Mouse (Mus musculus) intestine, postnatal 0 days (tissue): ENCODE measurements around the gene Fbxw4. TPM values are rescaled to one million over a fixed set of nuclear protein-coding genes. Genes with fewer than 3 reads are reported as not detected.

ENCODE experiments used
- ATAC-seq: fragments of 200-750 bp; cut with Nextera tagmentation; 2 replicates; pipeline ENCODE4 v1.8.0; 2017; ENCODE audit warnings: mild to moderate bottlenecking, moderate TSS enrichment, moderate library complexity
- H3K27ac ChIP-seq: fragments of 300-500 bp; sonication (generic); 2 replicates; pipeline ENCODE4 v1.5.1; 2014; ENCODE audit warnings: mild to moderate bottlenecking, low read depth, low read length, moderate library complexity
- H3K27me3 ChIP-seq: fragments of 300-500 bp; sonication (generic); replicated peaks from 2 replicates; pipeline ENCODE4 v1.6.1; 2014; ENCODE audit warnings: low read length, mixed read lengths; ENCODE audit not compliant: control insufficient read depth, insufficient read depth
- H3K36me3 ChIP-seq: fragments of 300-500 bp; sonication (generic); 2 replicates; pipeline ENCODE4 v1.6.1; 2014; ENCODE audit warnings: mild to moderate bottlenecking, moderate library complexity; ENCODE audit not compliant: control insufficient read depth, insufficient read depth
- H3K4me1 ChIP-seq: fragments of 300-500 bp; sonication (generic); replicated peaks from 2 replicates; pipeline ENCODE4 v1.6.1; 2014; ENCODE audit warnings: antibody characterized with exemption, low read length, mixed read lengths; ENCODE audit not compliant: control insufficient read depth, insufficient read depth
- H3K4me2 ChIP-seq: fragments of 300-500 bp; sonication (generic); replicated peaks from 2 replicates; pipeline ENCODE4 v1.6.1; 2014; ENCODE audit warnings: low read depth, mild to moderate bottlenecking, moderate library complexity
- H3K4me3 ChIP-seq: fragments of 300-500 bp; sonication (generic); 2 replicates; pipeline ENCODE4 v1.5.1; 2014; ENCODE audit warnings: low read depth, low read length
- H3K9ac ChIP-seq: fragments of 300-500 bp; sonication (generic); 2 replicates; pipeline ENCODE4 v1.6.1; 2014; ENCODE audit warnings: mild to moderate bottlenecking, low read depth, low read length
- H3K9me3 ChIP-seq: fragments of 300-500 bp; sonication (generic); 2 replicates; pipeline ENCODE4 v1.6.1; 2016; ENCODE audit warnings: mixed run types; ENCODE audit not compliant: control insufficient read depth
- CTCF ChIP-seq: sonication (generic); IDR thresholded peaks from 2 replicates; pipeline ENCODE4 v1.5.1; 2016; ENCODE audit warnings: low read depth, mild to moderate bottlenecking, control low read depth, antibody characterized with exemption, moderate library complexity
- WGBS: fragments of 180-500 bp; shearing (Covaris S2); extraction: QIAGEN DNeasy Blood & Tissue Kit; methylation state at CpG from one replicate; pipeline ENCODE4 v1.1.7; 2014; 5-methylcytosine and 5-hydroxymethylcytosine counted together
- polyA plus RNA-seq: library from polyadenylated mRNA; unstranded; fragments of >200 nt; fragmentation: Nextera tagmentation; extraction: Ambion mirVana; gene quantifications from 2 replicates; pipeline ENCODE4 v1.2.1, GENCODE M21; 2015

The Fbxw4 gene
- polyA plus RNA-seq, 1 experiment from 2014 or later = 2.6 TPM

DNA sequence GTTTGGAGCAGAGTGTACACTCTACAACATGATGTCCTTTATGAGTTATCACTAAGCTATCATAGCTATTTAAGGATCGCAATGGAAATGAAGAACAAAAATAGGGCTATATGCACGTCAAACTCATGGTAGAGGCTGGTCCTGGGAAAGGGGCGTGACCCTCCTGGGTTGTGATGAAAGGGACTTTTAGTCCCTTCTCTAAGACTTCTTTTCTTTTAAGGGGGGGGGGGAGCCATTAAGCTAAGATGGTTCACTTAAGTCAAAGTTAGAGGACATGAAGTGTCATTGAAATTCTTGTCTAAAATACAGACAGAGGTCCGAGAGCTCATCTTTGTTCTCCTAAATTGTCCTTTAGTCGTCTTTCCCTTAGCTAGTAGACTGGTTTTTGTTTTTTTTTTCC is 15.1 kb upstream of the Fbxw4 start:
- H3K27me3 ChIP-seq = peaks cover 25% of the 10 kb centered on the region
- H3K9me3 ChIP-seq = no peaks in the 10 kb centered on the region
- ATAC-seq = no peak
- H3K4me2 ChIP-seq = no peak overlapping the region
- H3K27ac ChIP-seq = no peak overlapping the region
- no peak overlapping the region for H3K9ac ChIP-seq
- WGBS = 34% methylated on average over 5 of the region's 5 CpGs
- H3K4me3 ChIP-seq = no peak overlapping the region
- TF ChIP-seq CTCF = no peak
- H3K36me3 ChIP-seq = no peaks in the 10 kb centered on the region
- H3K4me1 ChIP-seq = peaks cover 3% of the 10 kb centered on the region; the same call in 1 of the 2 replicates

GRCm38 (mm10) chr19:45672971-45673370 is 12.9 kb upstream of the Fbxw4 start:
- 72% methylated on average over 9 of the region's 9 CpGs for WGBS
- Histone ChIP-seq H3K9me3 (no peaks in the 10 kb centered on the region), H3K9ac (no peak overlapping the region), H3K4me3 (no peak overlapping the region), H3K27me3 (peaks cover 25% of the 10 kb centered on the region), H3K4me1 (peaks cover 3% of the 10 kb centered on the region; the same call in 1 of the 2 replicates), H3K4me2 (no peak overlapping the region), H3K36me3 (no peaks in the 10 kb centered on the region), H3K27ac (no peak overlapping the region)
- TF ChIP-seq CTCF = no peak
- ATAC-seq = no peak

DNA sequence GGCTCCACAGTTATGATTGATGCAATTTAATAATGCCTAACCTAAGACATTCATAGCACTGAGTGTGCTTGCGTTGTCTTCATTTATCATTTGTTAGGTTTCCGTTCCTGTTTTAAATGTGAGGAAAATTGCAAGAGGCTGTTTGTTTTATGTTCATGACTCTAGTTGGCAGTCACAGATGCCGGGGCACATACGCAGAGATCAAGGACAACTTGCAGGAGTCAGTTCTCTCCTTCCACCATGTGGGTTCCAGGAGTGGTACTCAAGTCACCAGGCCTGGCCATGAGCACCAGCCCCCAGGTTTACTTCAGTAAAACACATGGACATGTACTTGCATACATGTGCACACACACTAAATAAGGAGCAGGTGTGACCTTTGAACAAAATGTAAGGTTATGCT is 8.9 kb upstream of the Fbxw4 start:
- Histone ChIP-seq H3K27me3 (no peaks in the 10 kb centered on the region), H3K4me3 (no peak overlapping the region), H3K9me3 (no peaks in the 10 kb centered on the region), H3K9ac (no peak overlapping the region), H3K4me2 (no peak overlapping the region), H3K4me1 (no peaks in the 10 kb centered on the region), H3K36me3 (no peaks in the 10 kb centered on the region), H3K27ac (no peak overlapping the region)
- ATAC-seq = no peak
- WGBS = 88% methylated on average over 4 of the region's 4 CpGs
- no peak for TF ChIP-seq CTCF

GRCm38 (mm10) chr19:45663851-45664250 is 3.7 kb upstream of the Fbxw4 start:
- H3K9me3 ChIP-seq = no peaks in the 10 kb centered on the region
- no peak overlapping the region for H3K9ac ChIP-seq
- no peak overlapping the region for H3K27ac ChIP-seq
- no peaks in the 10 kb centered on the region for H3K4me1 ChIP-seq
- H3K4me3 ChIP-seq = no peak overlapping the region
- no peak overlapping the region for H3K4me2 ChIP-seq
- no peaks in the 10 kb centered on the region for H3K36me3 ChIP-seq
- no peak for ATAC-seq
- TF ChIP-seq CTCF = no peak
- 68% methylated on average over 2 of the region's 2 CpGs for WGBS
- no peaks in the 10 kb centered on the region for H3K27me3 ChIP-seq

DNA sequence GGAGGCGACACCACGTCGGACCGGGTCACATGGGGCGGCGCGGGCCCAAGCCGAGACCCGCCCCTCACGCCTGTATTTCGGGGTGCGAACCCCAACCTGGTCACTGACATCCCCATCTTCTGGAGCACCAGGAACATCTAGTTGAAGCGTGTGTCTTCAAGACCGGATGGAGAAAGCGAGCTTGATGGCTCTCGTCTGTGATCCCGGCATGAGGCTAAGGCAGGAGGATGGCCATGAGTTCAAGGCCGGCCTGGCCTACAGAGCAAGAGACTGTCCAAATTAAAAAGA is 335 bp upstream of the Fbxw4 start:
- H3K27ac ChIP-seq = peak overlapping the region; percentile 97
- ATAC-seq = peak; percentile 77; the same call in 1 of the 2 replicates
- no peaks in the 10 kb centered on the region for H3K36me3 ChIP-seq
- peak overlapping the region; percentile 89 for H3K4me3 ChIP-seq
- 0 out of 2 replicates have a peak, but pooled peaks cover 3% of the 10 kb centered on the region for H3K4me1 ChIP-seq
- H3K9me3 ChIP-seq = no peaks in the 10 kb centered on the region
- 16% methylated on average over 18 of the region's 18 CpGs for WGBS
- peak overlapping the region; percentile 82 for H3K4me2 ChIP-seq
- TF ChIP-seq CTCF = peak; percentile 19; the same call in 1 of the 2 replicates
- H3K9ac ChIP-seq = peak overlapping the region; percentile 98
- no peaks in the 10 kb centered on the region for H3K27me3 ChIP-seq

DNA sequence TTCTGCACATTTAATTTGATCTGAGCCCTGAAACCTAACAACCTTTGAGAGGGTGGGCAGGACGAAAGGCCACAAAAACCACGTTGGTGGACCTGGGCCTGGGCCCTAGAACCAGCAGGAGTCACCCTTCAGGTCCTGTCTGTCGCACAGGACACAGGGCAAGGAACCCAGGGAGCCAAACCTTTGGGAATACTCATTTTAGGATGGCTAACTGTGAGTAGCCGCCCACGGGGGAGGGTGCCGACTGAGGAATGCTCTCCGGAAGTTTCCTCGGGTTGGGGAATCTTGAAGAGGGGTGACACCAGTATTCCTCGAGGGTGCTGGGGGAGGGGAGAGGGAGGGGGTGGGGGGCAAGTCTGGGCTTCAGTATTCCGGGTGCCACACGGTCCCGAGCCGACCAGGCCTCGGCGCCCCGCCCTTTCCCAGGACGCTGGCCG is 793 bp downstream of the Fbxw4 start:
- Histone ChIP-seq H3K36me3 (no peaks in the 10 kb centered on the region), H3K4me3 (peak overlapping the region; percentile 89), H3K9ac (peak overlapping the region; percentile 98), H3K27ac (peak overlapping the region; percentile 97), H3K27me3 (no peaks in the 10 kb centered on the region), H3K4me2 (peak overlapping the region; percentile 82), H3K9me3 (no peaks in the 10 kb centered on the region), H3K4me1 (0 out of 2 replicates have a peak, but pooled peaks cover 3% of the 10 kb centered on the region)
- 1% methylated on average over 15 of the region's 18 CpGs for WGBS
- ATAC-seq = no peak
- TF ChIP-seq CTCF = peak; percentile 31; the same call in 1 of the 2 replicates
